Mouse (Mus musculus) cortical plate, adult 2 months (tissue): ENCODE data around the gene Trappc6a.
A peak's percentile ranks its signal among the peaks of the same experiment; 100 is the strongest.

Experiments used
- CTCF ChIP-seq: fragments of 200-500 bp; IDR thresholded peaks from 2 replicates; pipeline ENCODE4 v1.5.1; 2011; ENCODE audit warnings: mild to moderate bottlenecking, control low read depth, low read length; ENCODE audit not compliant: insufficient read depth; ENCODE audit errors: extremely low read depth
- POLR2A ChIP-seq: fragments of 200-500 bp; IDR thresholded peaks from 2 replicates; pipeline ENCODE4 v1.6.1; 2011; ENCODE audit warnings: mild to moderate bottlenecking, low read length, control low read depth; ENCODE audit not compliant: insufficient read depth; ENCODE audit errors: extremely low read depth

GRCm38 (mm10) chr7:19503481-19504068 is 4.6 kb upstream of the Trappc6a start:
- peak; percentile 90 for TF ChIP-seq CTCF
- TF ChIP-seq POLR2A, result no peak
